Comparison of ENCODE assay signal across 7 mouse cellular contexts in the genomic region with DNA sequence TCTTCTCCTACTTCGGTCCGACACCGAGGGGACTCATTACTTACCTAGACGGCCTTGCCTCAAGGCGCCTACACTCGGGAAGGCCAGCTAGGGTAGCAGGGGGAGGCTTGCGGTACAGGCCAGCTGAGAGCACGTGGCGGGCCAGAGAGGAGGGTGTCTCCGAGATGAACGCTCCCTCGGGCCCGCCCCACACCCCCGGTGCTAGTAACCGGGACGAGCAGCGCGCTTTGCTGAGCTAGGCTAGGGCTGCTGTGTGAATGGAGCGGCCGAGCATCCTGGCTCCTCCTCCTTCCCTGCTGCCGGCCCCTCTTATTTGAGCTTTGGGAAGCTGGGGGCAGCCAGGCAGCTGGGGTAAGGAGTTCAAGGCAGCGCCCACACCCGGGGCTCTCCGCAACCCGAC. TPM values are rescaled to one million over a fixed set of nuclear protein-coding genes. Genes with fewer than 3 reads are reported as not detected.
DNase-seq lines count a peak whose midpoint lies in the region; ATAC-seq lines count a peak whose summit lies in the region.

A gene (plus strand): TSS at position 251 of the 400 bp plus-strand sequence.

- peaks cover 24% of the 10 kb centered on the region for H3K4me1 ChIP-seq in embryonic facial prominence, embryonic 13.5 days
- peaks cover 31% of the 10 kb centered on the region for H3K4me1 ChIP-seq in hindbrain, embryonic 10.5 days (replicated peaks)
- H3K4me1 ChIP-seq in limb, embryonic 13.5 days: peaks cover 25% of the 10 kb centered on the region
- H3K4me1 ChIP-seq in neural tube, embryonic 13.5 days (replicated peaks): peaks cover 28% of the 10 kb centered on the region

- intact Hi-C loops in left cerebral cortex, postnatal 25 days (cut with DNase I): loop anchor here (10.0 kb wide), 1 partner anchor 1069 kb away; no protein-coding TSS in a partner anchor

- peaks cover 98% of the 10 kb centered on the region for H3K27me3 ChIP-seq in embryonic facial prominence, embryonic 13.5 days
- peaks cover 100% of the 10 kb centered on the region for H3K27me3 ChIP-seq in hindbrain, embryonic 10.5 days (ENCODE audit: insufficient read depth, poor library complexity, severe bottlenecking)
- H3K27me3 ChIP-seq in limb, embryonic 13.5 days: peaks cover 96% of the 10 kb centered on the region
- H3K27me3 ChIP-seq in neural tube, embryonic 13.5 days: peaks cover 98% of the 10 kb centered on the region

- 0% methylated on average over 21 of the region's 25 CpGs for WGBS in embryonic facial prominence, embryonic 13.5 days
- WGBS in hindbrain, embryonic 10.5 days: under 1% methylated on average over 25 of the region's 25 CpGs
- 0% methylated on average over 23 of the region's 25 CpGs for WGBS in limb, embryonic 13.5 days
- 1% methylated on average over 25 of the region's 25 CpGs for WGBS in neural tube, embryonic 13.5 days

- no peak for DNase-seq in adrenal gland, postnatal 4 days (ENCODE audit: low spot score in 2 of 2)
- peak; percentile 68 for DNase-seq in hindbrain, embryonic 10.5 days (ENCODE audit: low spot score)
- DNase-seq in left cerebral cortex, postnatal 25 days (ENCODE audit: low spot score in 2 of 2): no peak

- peak within 1 kb of the TSS; percentile 53 for H3K4me2 ChIP-seq in embryonic facial prominence, embryonic 13.5 days
- peak within 1 kb of the TSS; percentile 58 for H3K4me2 ChIP-seq in limb, embryonic 13.5 days (replicated peaks)
- peak within 1 kb of the TSS; percentile 36 for H3K4me2 ChIP-seq in neural tube, embryonic 13.5 days

- H3K9me3 ChIP-seq in embryonic facial prominence, embryonic 13.5 days: no peaks in the 10 kb centered on the region
- H3K9me3 ChIP-seq in hindbrain, embryonic 10.5 days: no peaks in the 10 kb centered on the region
- H3K9me3 ChIP-seq in limb, embryonic 13.5 days: no peaks in the 10 kb centered on the region
- no peaks in the 10 kb centered on the region for H3K9me3 ChIP-seq in neural tube, embryonic 13.5 days

- H3K9ac ChIP-seq in embryonic facial prominence, embryonic 13.5 days: no peak within 1 kb of the TSS
- peak within 1 kb of the TSS; percentile 19; the same call in 1 of the 2 replicates for H3K9ac ChIP-seq in limb, embryonic 13.5 days
- H3K9ac ChIP-seq in neural tube, embryonic 13.5 days: no peak within 1 kb of the TSS

- no peak within 1 kb of the TSS for H3K27ac ChIP-seq in embryonic facial prominence, embryonic 13.5 days
- H3K27ac ChIP-seq in hindbrain, embryonic 10.5 days: no peak within 1 kb of the TSS
- H3K27ac ChIP-seq in limb, embryonic 13.5 days: no peak within 1 kb of the TSS
- no peak within 1 kb of the TSS for H3K27ac ChIP-seq in neural tube, embryonic 13.5 days (replicated peaks)

- H3K36me3 ChIP-seq in embryonic facial prominence, embryonic 13.5 days: no peaks in the 10 kb centered on the region
- H3K36me3 ChIP-seq in hindbrain, embryonic 10.5 days: no peaks in the 10 kb centered on the region
- H3K36me3 ChIP-seq in limb, embryonic 13.5 days: no peaks in the 10 kb centered on the region
- no peaks in the 10 kb centered on the region for H3K36me3 ChIP-seq in neural tube, embryonic 13.5 days

- peak; percentile 33; the same call in 1 of the 2 replicates for ATAC-seq in embryonic facial prominence, embryonic 13.5 days (ENCODE audit: insufficient number of reproducible peaks, insufficient read depth, low FRiP score, low TSS enrichment, low read depth)
- peak; percentile 58 for ATAC-seq in limb, embryonic 13.5 days (ENCODE audit: low FRiP score, low read depth)
- peak; percentile 48 for ATAC-seq in neural tube, embryonic 13.5 days (ENCODE audit: low read depth)
- ATAC-seq in CD4-positive, CD25-positive, alpha-beta regulatory T cell, adult 4 months: no peak

- H3K4me3 ChIP-seq in embryonic facial prominence, embryonic 13.5 days: peak within 1 kb of the TSS; percentile 31
- H3K4me3 ChIP-seq in hindbrain, embryonic 10.5 days: peak within 1 kb of the TSS; percentile 36
- H3K4me3 ChIP-seq in limb, embryonic 13.5 days: peak within 1 kb of the TSS; percentile 38
- peak within 1 kb of the TSS; percentile 22 for H3K4me3 ChIP-seq in neural tube, embryonic 13.5 days

RNA-seq across cellular contexts. Expression of the gene that starts here (rescaled TPM):
- total RNA-seq in adrenal gland, postnatal 4 days (2021): 10 to 100 TPM; 11.1 to 33.6 TPM
- 0.21 and 0.24 TPM in 2 replicates for polyA plus RNA-seq in embryonic facial prominence, embryonic 13.5 days (2015; fragmentation: Nextera tagmentation; extraction: Ambion mirVana)
- 0.12 and 0.36 TPM in 2 replicates for polyA plus RNA-seq in hindbrain, embryonic 10.5 days (2016; fragmentation: Nextera tagmentation; extraction: Ambion mirVana)
- polyA plus RNA-seq in limb, embryonic 13.5 days (2015; fragmentation: Nextera tagmentation; extraction: Ambion mirVana): 0.64 TPM in 2 replicates
- 2.5 and 4.0 TPM in 2 replicates for polyA plus RNA-seq in neural tube, embryonic 13.5 days (2015; fragmentation: Nextera tagmentation; extraction: Ambion mirVana)
- not detected for polyA plus RNA-seq in CD4-positive, CD25-positive, alpha-beta regulatory T cell, adult 4 months (2017; shearing (Covaris generic))
- under 1 TPM; 0.30 to 0.32 TPM for total RNA-seq in left cerebral cortex, postnatal 25 days (2021)

Comparison
In these comparisons a context has a peak if more than half of its experiments do, and no peak if none do; other contexts are left out.
1. RNA of the gene that starts here (total RNA-seq): 11.1 to 33.6 TPM in adrenal gland, postnatal 4 days; 0.30 to 0.32 TPM in left cerebral cortex, postnatal 25 days; every median in the first group is over 4 times any median in the second.
2. Peak in ATAC-seq, H3K4me3 ChIP-seq and H3K4me2 ChIP-seq in embryonic facial prominence, embryonic 13.5 days; RNA of the gene not detected or under 1 TPM.
3. Peak in DNase-seq and H3K4me3 ChIP-seq in hindbrain, embryonic 10.5 days; RNA of the gene not detected or under 1 TPM.
4. Peak in ATAC-seq, H3K4me3 ChIP-seq, H3K9ac ChIP-seq and H3K4me2 ChIP-seq in limb, embryonic 13.5 days; RNA of the gene not detected or under 1 TPM.
5. Peak in every context shown above with its lines, with median percentiles within 50 percentile points of each other: H3K4me2 ChIP-seq and H3K4me3 ChIP-seq.